Mouse (Mus musculus) embryonic facial prominence, embryonic 12.5 days (tissue): ENCODE data around the gene Adam1b. TPM values are rescaled to one million over a fixed set of nuclear protein-coding genes. Genes with fewer than 3 reads are reported as not detected.
"Not testable (repeated sequence)": the region's sequence is repeated elsewhere in the genome, so short reads cannot be mapped to it uniquely, and the experiment has no call there.

ENCODE experiments used
- ATAC-seq: fragments of 200-750 bp; cut with Nextera tagmentation; 2 replicates; pipeline ENCODE4 v1.8.0; 2017; ENCODE audit not compliant: insufficient number of reproducible peaks, insufficient read depth, low FRiP score, low TSS enrichment
- H3K27ac ChIP-seq: fragments of 300-500 bp; sonication (generic); 2 replicates; pipeline ENCODE4 v1.5.1; 2016; ENCODE audit warnings: mild to moderate bottlenecking
- H3K27me3 ChIP-seq: fragments of 300-500 bp; sonication (generic); 2 replicates; pipeline ENCODE4 v1.6.1; 2016; ENCODE audit warnings: mild to moderate bottlenecking, moderate library complexity
- H3K36me3 ChIP-seq: fragments of 300-500 bp; sonication (generic); 2 replicates; pipeline ENCODE4 v1.6.1; 2016; ENCODE audit warnings: mild to moderate bottlenecking
- H3K4me1 ChIP-seq: fragments of 300-500 bp; sonication (generic); 2 replicates; pipeline ENCODE4 v1.6.1; 2016
- H3K4me2 ChIP-seq: fragments of 300-500 bp; sonication (generic); replicated peaks from 2 replicates; pipeline ENCODE4 v1.6.1; 2016; ENCODE audit warnings: mild to moderate bottlenecking, moderate library complexity
- H3K4me3 ChIP-seq: fragments of 300-500 bp; sonication (generic); 2 replicates; pipeline ENCODE4 v1.5.1; 2016; ENCODE audit warnings: mild to moderate bottlenecking
- H3K9ac ChIP-seq: fragments of 300-500 bp; sonication (generic); 2 replicates; pipeline ENCODE4 v1.6.1; 2016; ENCODE audit warnings: mild to moderate bottlenecking, moderate library complexity
- H3K9me3 ChIP-seq: fragments of 300-500 bp; sonication (generic); 2 replicates; pipeline ENCODE4 v1.6.1; 2016; ENCODE audit warnings: mild to moderate bottlenecking, moderate library complexity
- WGBS: fragments of 180-500 bp; shearing (Covaris S2); methylation state at CpG from one replicate; pipeline ENCODE4 v1.1.7; 2016; 5-methylcytosine and 5-hydroxymethylcytosine counted together
- polyA plus RNA-seq: library from polyadenylated mRNA; unstranded; fragments of >200 nt; fragmentation: Nextera tagmentation; extraction: Ambion mirVana; gene quantifications from 2 replicates; pipeline ENCODE4 v1.2.1, GENCODE M21; 2016

Gene Adam1b
- polyA plus RNA-seq, 1 experiment from 2014 or later, result not detected

GRCm38 (mm10) chr5:121535116-121535515 lies 31.9 kb upstream of the Adam1b start:
- Histone ChIP-seq H3K4me3 (no peak overlapping the region), H3K4me1 (no peaks in the 10 kb centered on the region), H3K9me3 (no peaks in the 10 kb centered on the region), H3K27ac (no peak overlapping the region), H3K36me3 (peaks cover 63% of the 10 kb centered on the region), H3K9ac (no peak overlapping the region), H3K27me3 (no peaks in the 10 kb centered on the region), H3K4me2 (no peak overlapping the region)
- ATAC-seq, result no peak
- 92% methylated on average over 3 of the region's 3 CpGs for WGBS

DNA sequence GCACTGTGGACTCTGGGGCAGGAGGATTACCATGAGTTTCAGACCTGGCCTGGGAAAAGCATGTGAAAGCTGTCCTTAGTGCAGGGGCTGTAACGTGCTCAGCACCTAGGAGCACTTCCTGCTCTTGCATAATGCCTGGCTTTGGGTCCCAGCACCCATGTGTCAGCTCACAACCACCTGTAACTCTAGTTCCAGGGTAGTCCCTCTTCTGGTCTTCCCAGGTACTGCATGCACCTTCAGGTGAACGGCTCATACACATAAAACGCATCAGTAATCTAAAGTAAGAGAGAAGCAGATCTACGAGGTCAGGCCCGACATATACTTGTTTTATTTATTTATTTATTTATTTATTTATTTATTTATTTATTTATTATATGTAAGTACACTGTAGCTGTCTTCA lies 31.3 kb upstream of the Adam1b start:
- 90% methylated on average over 5 of the region's 5 CpGs for WGBS
- H3K4me3 ChIP-seq, result no peak overlapping the region

DNA sequence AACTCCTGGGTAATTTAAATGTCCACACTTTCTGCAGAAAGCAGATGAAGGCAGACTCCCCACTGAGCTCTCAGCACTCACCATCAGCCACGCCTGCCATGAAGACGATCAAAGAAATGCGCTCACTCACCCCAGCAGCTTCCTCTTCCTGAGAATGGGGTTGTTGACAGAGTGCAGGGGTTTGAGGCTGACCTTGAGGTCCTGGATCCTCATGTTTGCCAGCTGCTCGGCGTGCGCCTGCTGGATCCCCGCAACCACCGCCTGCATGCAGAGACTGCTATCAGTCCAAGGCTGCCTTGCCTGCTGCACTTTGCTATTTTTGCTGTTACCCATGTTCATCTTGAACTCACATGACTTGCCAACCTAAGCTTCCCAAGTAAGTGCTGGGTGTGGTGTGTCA lies 23.7 kb upstream of the Adam1b start:
- Histone ChIP-seq H3K27me3 (no peaks in the 10 kb centered on the region), H3K4me1 (no peaks in the 10 kb centered on the region), H3K9me3 (no peaks in the 10 kb centered on the region), H3K4me2 (no peak overlapping the region), H3K36me3 (peaks cover 81% of the 10 kb centered on the region), H3K27ac (no peak overlapping the region), H3K9ac (no peak overlapping the region), H3K4me3 (no peak overlapping the region)
- 88% methylated on average over 8 of the region's 8 CpGs for WGBS
- no peak for ATAC-seq

More for the DNA sequence above, 31.3 kb upstream of the Adam1b start:
- Histone ChIP-seq H3K4me1 (no peaks in the 10 kb centered on the region), H3K36me3 (peaks cover 69% of the 10 kb centered on the region), H3K4me2 (no peak overlapping the region), H3K27me3 (no peaks in the 10 kb centered on the region), H3K27ac (no peak overlapping the region), H3K9ac (no peak overlapping the region), H3K9me3 (no peaks in the 10 kb centered on the region)
- no peak for ATAC-seq

- Histone ChIP-seq H3K27me3 (no peaks in the 10 kb centered on the region), H3K9me3 (no peaks in the 10 kb centered on the region), H3K4me2 (no peak overlapping the region), H3K4me3 (no peak overlapping the region), H3K9ac (no peak overlapping the region), H3K4me1 (no peaks in the 10 kb centered on the region), H3K36me3 (peaks cover 80% of the 10 kb centered on the region), H3K27ac (no peak overlapping the region)
- ATAC-seq, result no peak
- WGBS, result 88% methylated on average over 7 of the region's 7 CpGs
These were observed 23.3 kb upstream of the Adam1b start for GRCm38 (mm10) chr5:121526526-121526925.

GRCm38 (mm10) chr5:121525774-121526450 lies 22.7 kb upstream of the Adam1b start:
- Histone ChIP-seq H3K4me3 (no peak overlapping the region), H3K27ac (no peak overlapping the region), H3K36me3 (peaks cover 80% of the 10 kb centered on the region), H3K4me1 (no peaks in the 10 kb centered on the region), H3K27me3 (no peaks in the 10 kb centered on the region), H3K9me3 (no peaks in the 10 kb centered on the region), H3K4me2 (no peak overlapping the region), H3K9ac (no peak overlapping the region)
- 82% methylated on average over 14 of the region's 14 CpGs for WGBS
- no peak for ATAC-seq

DNA sequence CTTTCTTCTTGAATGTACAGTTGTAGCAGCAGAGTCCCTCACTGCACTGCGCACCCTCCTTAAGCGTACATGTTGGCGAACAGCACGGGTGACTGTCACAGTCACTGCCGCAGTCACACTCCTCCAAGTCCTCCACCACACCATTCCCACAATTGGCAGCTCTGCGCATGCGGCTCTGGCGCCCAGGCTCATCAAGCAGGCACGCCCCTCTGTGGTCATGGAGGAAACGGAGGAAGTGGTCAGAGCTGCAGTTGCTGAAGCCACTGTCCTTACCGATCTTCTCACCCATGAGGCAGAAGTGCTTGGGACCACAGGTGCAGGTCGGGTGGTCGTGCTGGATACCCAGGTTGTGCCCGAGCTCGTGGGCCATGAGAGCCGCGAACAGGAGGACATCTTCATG lies 16.5 kb upstream of the Adam1b start:
- not testable (repeated sequence) for H3K9ac ChIP-seq, H3K4me3 ChIP-seq, H3K9me3 ChIP-seq, H3K4me2 ChIP-seq, H3K27ac ChIP-seq, H3K4me1 ChIP-seq, H3K27me3 ChIP-seq, ATAC-seq
- WGBS, result 92% methylated on average over 10 of the region's 17 CpGs
- peaks cover 48% of the 10 kb centered on the region for H3K36me3 ChIP-seq

- Histone ChIP-seq H3K9me3 (no peaks in the 10 kb centered on the region), H3K9ac (no peak overlapping the region), H3K27ac (no peak overlapping the region), H3K4me2 (no peak overlapping the region), H3K4me3 (no peak overlapping the region), H3K36me3 (peaks cover 40% of the 10 kb centered on the region), H3K4me1 (no peaks in the 10 kb centered on the region), H3K27me3 (no peaks in the 10 kb centered on the region)
- no peak for ATAC-seq
- 92% methylated on average over 9 of the region's 9 CpGs for WGBS
These were observed 15.7 kb upstream of the Adam1b start for GRCm38 (mm10) chr5:121518983-121519382.

GRCm38 (mm10) chr5:121510009-121510408 lies 6.8 kb upstream of the Adam1b start:
- Histone ChIP-seq H3K9ac (no peak overlapping the region), H3K4me2 (no peak overlapping the region), H3K4me3 (no peak overlapping the region), H3K27me3 (no peaks in the 10 kb centered on the region), H3K4me1 (no peaks in the 10 kb centered on the region), H3K27ac (no peak overlapping the region), H3K9me3 (no peaks in the 10 kb centered on the region), H3K36me3 (no peaks in the 10 kb centered on the region)
- 85% methylated on average over 7 of the region's 7 CpGs for WGBS
- ATAC-seq, result no peak

DNA sequence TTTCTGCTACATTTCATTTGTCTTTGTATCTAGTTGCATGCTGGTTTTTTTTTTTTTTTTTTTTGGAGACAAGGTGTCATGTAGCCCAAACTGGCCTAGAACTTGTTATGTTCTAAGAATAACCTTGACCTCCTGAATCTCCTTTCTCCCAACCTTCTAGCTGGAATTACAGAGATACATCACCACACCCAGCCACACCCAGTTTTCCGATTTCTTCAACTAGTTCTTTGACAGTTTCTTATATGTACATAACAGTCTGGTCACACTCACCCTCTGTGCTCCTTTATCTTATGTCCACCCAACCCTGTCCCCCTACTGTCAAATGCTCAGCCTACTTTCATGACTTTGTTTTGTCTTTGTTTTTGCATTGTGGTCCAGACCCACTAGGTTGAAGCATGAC lies 3.6 kb upstream of the Adam1b start:
- no peaks in the 10 kb centered on the region for H3K36me3 ChIP-seq
- H3K27ac ChIP-seq, result no peak overlapping the region
- H3K4me3 ChIP-seq, result no peak overlapping the region
- H3K4me1 ChIP-seq, result no peaks in the 10 kb centered on the region
- no peaks in the 10 kb centered on the region for H3K27me3 ChIP-seq
- WGBS, result 95% methylated on average over 1 of the region's 1 CpGs
- ATAC-seq, result no peak
- H3K9ac ChIP-seq, result no peak overlapping the region
- H3K9me3 ChIP-seq, result no peaks in the 10 kb centered on the region
- H3K4me2 ChIP-seq, result no peak overlapping the region

DNA sequence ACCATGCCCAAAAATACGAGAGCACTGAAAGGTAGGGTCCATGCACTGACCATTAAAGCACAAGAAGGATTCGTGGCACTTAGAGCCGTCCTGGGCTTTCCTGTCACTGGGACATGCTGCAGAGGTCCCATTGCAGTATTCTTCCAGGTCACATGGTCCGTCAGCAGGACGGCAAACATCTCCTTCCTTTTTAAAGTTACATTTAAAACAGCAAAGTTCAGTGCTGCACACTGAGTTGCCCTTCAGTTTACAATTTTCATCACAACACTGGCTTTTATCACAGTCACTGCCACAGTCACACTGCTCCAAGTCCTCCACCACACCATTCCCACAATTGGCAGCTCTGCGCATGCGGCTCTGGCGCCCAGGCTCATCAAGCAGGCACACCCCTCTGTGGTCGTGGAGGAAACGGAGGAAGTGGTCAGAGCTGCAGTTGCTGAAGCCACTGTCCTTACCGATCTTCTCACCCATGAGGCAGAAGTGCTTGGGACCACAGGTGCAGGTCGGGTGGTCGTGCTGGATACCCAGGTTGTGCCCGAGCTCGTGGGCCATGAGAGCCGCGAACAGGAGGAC lies 1.7 kb downstream of the Adam1b start:
- not testable (repeated sequence) for H3K27me3 ChIP-seq, H3K27ac ChIP-seq, H3K4me3 ChIP-seq, H3K36me3 ChIP-seq, H3K9me3 ChIP-seq, H3K4me1 ChIP-seq, H3K9ac ChIP-seq, ATAC-seq, H3K4me2 ChIP-seq
- WGBS, result 75% methylated on average over 11 of the region's 17 CpGs

DNA sequence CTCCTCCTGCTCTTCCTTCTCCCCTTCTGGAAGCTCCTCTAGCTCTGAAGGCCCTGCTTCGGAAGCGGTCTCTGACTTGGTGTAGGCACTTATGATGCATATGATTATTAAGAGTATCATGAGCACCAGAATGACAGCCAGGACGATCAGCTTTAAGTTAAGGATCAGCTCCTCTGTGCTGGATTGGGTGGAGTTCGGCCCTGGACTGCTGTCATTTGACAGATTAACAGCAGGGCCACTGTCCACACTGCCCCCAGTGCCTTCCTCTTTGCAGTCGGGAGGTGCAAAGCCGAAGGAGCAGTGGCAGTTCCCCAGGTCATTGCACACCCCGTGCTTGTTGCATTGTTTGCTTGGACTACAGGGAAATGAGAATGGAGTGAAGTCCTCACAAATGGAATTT lies 2.5 kb downstream of the Adam1b start:
- Histone ChIP-seq H3K9me3 (no peaks in the 10 kb centered on the region), H3K9ac (no peak overlapping the region), H3K4me2 (no peak overlapping the region), H3K4me1 (no peaks in the 10 kb centered on the region), H3K36me3 (no peaks in the 10 kb centered on the region), H3K27me3 (no peaks in the 10 kb centered on the region), H3K27ac (no peak overlapping the region), H3K4me3 (no peak overlapping the region)
- WGBS, result 72% methylated on average over 7 of the region's 7 CpGs
- no peak for ATAC-seq

DNA sequence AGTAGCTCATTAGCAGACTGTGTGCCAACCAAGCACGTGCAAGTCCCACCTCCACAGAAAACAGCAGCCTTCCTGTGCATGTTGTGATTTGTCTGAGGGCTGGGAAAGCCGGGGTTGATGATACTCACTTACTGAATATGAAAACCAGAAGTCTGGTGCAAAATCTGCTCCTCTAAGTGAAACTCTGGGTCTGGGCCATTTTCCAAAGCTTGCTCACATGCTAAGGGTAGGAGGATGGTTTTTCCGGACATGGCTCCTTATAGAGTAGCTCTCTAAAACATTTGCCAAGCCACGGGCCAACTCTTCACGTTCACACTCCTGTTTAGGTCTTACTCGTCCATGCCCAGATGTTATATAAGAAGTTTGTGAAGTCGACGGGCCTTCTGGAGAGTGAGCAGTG lies 9.9 kb downstream of the Adam1b start:
- ATAC-seq, result no peak

More for the DNA sequence above, 9.9 kb downstream of the Adam1b start:
- Histone ChIP-seq H3K4me2 (no peak overlapping the region), H3K9ac (no peak overlapping the region), H3K27me3 (no peaks in the 10 kb centered on the region), H3K27ac (no peak overlapping the region), H3K4me1 (no peaks in the 10 kb centered on the region), H3K4me3 (no peak overlapping the region), H3K36me3 (no peaks in the 10 kb centered on the region), H3K9me3 (no peaks in the 10 kb centered on the region)
- 59% methylated on average over 8 of the region's 8 CpGs for WGBS
